Mouse (Mus musculus): Measurements from ENCODE around the gene Cacng5. TPM values are rescaled to one million over a fixed set of nuclear protein-coding genes. Genes with fewer than 3 reads are reported as not detected.

The Cacng5 gene
- polyA plus RNA-seq, 1 experiment, result 0.04 TPM

DNA sequence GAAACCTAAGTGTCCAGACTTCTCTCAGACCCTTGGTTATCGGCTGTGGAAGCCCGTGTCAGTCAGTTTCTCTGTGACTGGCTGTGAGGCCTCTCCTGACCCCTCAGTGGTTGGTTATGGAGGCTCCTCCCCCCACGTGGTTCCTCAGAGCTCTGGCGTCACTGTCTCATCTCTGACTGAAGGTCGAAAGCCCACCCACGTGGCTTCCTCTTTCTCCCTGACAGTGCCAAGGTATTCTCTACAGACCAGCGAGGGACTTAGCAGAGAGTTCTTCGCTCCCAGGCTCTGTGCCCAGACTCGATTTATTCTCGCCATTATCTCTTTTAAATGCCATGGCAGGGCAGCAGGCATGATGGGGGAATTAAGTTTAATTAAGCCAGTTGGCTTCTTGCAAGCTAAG is 65.2 kb downstream of the Cacng5 start:
- no peaks in the 10 kb centered on the region for H3K27me3 ChIP-seq (ENCODE audit: control insufficient read depth, insufficient read depth, low read length)
- no peaks in the 10 kb centered on the region for H3K4me1 ChIP-seq (replicated peaks; ENCODE audit: control insufficient read depth, insufficient read depth, low read length)
- H3K4me3 ChIP-seq (ENCODE audit: control insufficient read depth, insufficient read depth, low read length), result no peak overlapping the region
- H3K27ac ChIP-seq (ENCODE audit: control insufficient read depth, insufficient read depth, low read length), result no peak overlapping the region
- TF ChIP-seq POLR2A (IDR thresholded peaks at IDR 0.05; ENCODE audit: control insufficient read depth, extremely low read depth, insufficient read depth, low read length, poor library complexity), result no peak
- no peak for TF ChIP-seq CTCF (IDR thresholded peaks at IDR 0.05; ENCODE audit: borderline replicate concordance, control insufficient read depth, extremely low read depth, insufficient read depth, low read length, poor library complexity)
- peak; percentile 6 for DNase-seq
- 34% methylated on average over 10 of the region's 10 CpGs for WGBS
- H3K36me3 ChIP-seq (ENCODE audit: control insufficient read depth, insufficient read depth, low read length), result no peaks in the 10 kb centered on the region

GRCm38 (mm10) chr11:107844175-107844574 is 70.7 kb downstream of the Cacng5 start:
- no peaks in the 10 kb centered on the region for H3K27me3 ChIP-seq (ENCODE audit: control insufficient read depth, insufficient read depth, low read length)
- no peak for DNase-seq
- 85% methylated on average over 1 of the region's 1 CpGs for WGBS
- H3K4me1 ChIP-seq (replicated peaks; ENCODE audit: control insufficient read depth, insufficient read depth, low read length), result no peaks in the 10 kb centered on the region
- H3K36me3 ChIP-seq (ENCODE audit: control insufficient read depth, insufficient read depth, low read length), result no peaks in the 10 kb centered on the region
- no peak for TF ChIP-seq POLR2A (IDR thresholded peaks at IDR 0.05; ENCODE audit: control insufficient read depth, extremely low read depth, insufficient read depth, low read length, poor library complexity)
- no peak for TF ChIP-seq CTCF (IDR thresholded peaks at IDR 0.05; ENCODE audit: borderline replicate concordance, control insufficient read depth, extremely low read depth, insufficient read depth, low read length, poor library complexity)
- no peak overlapping the region for H3K4me3 ChIP-seq (ENCODE audit: control insufficient read depth, insufficient read depth, low read length)
- no peak overlapping the region for H3K27ac ChIP-seq (ENCODE audit: control insufficient read depth, insufficient read depth, low read length)

DNA sequence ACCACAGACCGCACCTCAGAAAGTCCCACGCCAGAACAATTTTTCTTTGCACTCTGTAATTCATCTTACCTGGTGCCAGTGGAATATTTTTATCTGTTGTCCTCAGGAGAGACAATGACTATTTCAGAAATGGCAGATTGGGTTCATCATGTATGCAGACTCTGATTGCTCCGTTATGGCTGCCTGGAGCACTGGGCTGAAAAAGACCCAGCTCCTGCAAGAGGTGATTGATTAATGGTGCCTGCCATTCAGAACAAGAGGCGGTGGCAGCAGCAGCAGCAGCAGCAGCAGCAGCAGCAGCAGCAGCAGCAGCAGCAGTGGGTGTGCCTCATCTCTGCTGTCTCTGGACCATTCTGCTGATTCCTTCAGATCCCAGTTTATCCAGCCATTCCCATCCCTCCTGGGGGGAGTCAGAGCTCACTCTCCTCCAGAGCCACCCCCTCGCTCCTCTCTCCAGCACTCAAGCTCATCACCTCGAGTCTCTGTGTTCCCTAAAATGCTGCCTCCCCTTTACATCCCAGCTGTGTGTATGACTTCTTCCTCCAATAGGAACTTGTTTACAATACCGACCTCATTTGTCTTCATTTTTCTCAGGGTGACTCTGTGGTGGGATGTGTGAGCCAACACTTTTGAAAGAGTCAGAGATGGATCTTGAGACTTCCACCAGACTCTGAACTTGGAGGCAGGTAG is 81.4 kb downstream of the Cacng5 start:
- no peak overlapping the region for H3K27ac ChIP-seq (ENCODE audit: control insufficient read depth, insufficient read depth, low read length)
- H3K27me3 ChIP-seq (ENCODE audit: control insufficient read depth, insufficient read depth, low read length), result no peaks in the 10 kb centered on the region
- no peaks in the 10 kb centered on the region for H3K36me3 ChIP-seq (ENCODE audit: control insufficient read depth, insufficient read depth, low read length)
- TF ChIP-seq POLR2A (IDR thresholded peaks at IDR 0.05; ENCODE audit: control insufficient read depth, extremely low read depth, insufficient read depth, low read length, poor library complexity), result no peak
- TF ChIP-seq CTCF (IDR thresholded peaks at IDR 0.05; ENCODE audit: borderline replicate concordance, control insufficient read depth, extremely low read depth, insufficient read depth, low read length, poor library complexity), result no peak
- WGBS, result 61% methylated on average over 7 of the region's 7 CpGs
- DNase-seq, result no peak
- no peak overlapping the region for H3K4me3 ChIP-seq (ENCODE audit: control insufficient read depth, insufficient read depth, low read length)
- H3K4me1 ChIP-seq (replicated peaks; ENCODE audit: control insufficient read depth, insufficient read depth, low read length), result no peaks in the 10 kb centered on the region

Other genes starting within 250 kb of the Cacng5 start
- 0.18 and 0.33 TPM in 2 replicates for gene Cacng1, start 198.5 kb downstream of the Cacng5 start, polyA plus RNA-seq (2012; rRNA removed)
- 4.8 and 9.0 TPM in 2 replicates for gene Cacng4, start 120.5 kb downstream of the Cacng5 start, polyA plus RNA-seq (2012; rRNA removed)

Measured in thymus, adult 2 months (tissue).